Mouse (Mus musculus) embryonic facial prominence, embryonic 15.5 days (tissue): ENCODE results near the gene Hdac9. TPM values are rescaled to one million over a fixed set of nuclear protein-coding genes. Genes with fewer than 3 reads are reported as not detected.
"Not testable (repeated sequence)": the region's sequence is repeated elsewhere in the genome, so short reads cannot be mapped to it uniquely, and the experiment has no call there.

ENCODE experiments used
- ATAC-seq: fragments of 200-750 bp; cut with Nextera tagmentation; 2 replicates; pipeline ENCODE4 v1.8.0; 2017; ENCODE audit warnings: low read depth, moderate TSS enrichment; ENCODE audit not compliant: insufficient number of reproducible peaks, low FRiP score, low TSS enrichment
- H3K27ac ChIP-seq: fragments of 300-500 bp; sonication (generic); replicated peaks from 2 replicates; pipeline ENCODE4 v1.5.1; 2015; ENCODE audit warnings: mild to moderate bottlenecking, inconsistent platforms
- H3K27me3 ChIP-seq: fragments of 300-500 bp; sonication (generic); 2 replicates; pipeline ENCODE4 v1.6.1; 2015; ENCODE audit warnings: inconsistent platforms
- H3K36me3 ChIP-seq: fragments of 300-500 bp; sonication (generic); 2 replicates; pipeline ENCODE4 v1.6.1; 2015; ENCODE audit warnings: mild to moderate bottlenecking, inconsistent platforms
- H3K4me1 ChIP-seq: fragments of 300-500 bp; sonication (generic); 2 replicates; pipeline ENCODE4 v1.6.1; 2015; ENCODE audit warnings: inconsistent platforms
- H3K4me2 ChIP-seq: fragments of 300-500 bp; sonication (generic); replicated peaks from 2 replicates; pipeline ENCODE4 v1.6.1; 2015; ENCODE audit warnings: mild to moderate bottlenecking, inconsistent platforms
- H3K4me3 ChIP-seq: fragments of 300-500 bp; sonication (generic); replicated peaks from 2 replicates; pipeline ENCODE4 v1.5.1; 2015; ENCODE audit warnings: mild to moderate bottlenecking, inconsistent platforms
- H3K9ac ChIP-seq: fragments of 300-500 bp; sonication (generic); 2 replicates; pipeline ENCODE4 v1.6.1; 2015; ENCODE audit warnings: inconsistent platforms
- H3K9me3 ChIP-seq: fragments of 300-500 bp; sonication (generic); replicated peaks from 2 replicates; pipeline ENCODE4 v1.6.1; 2016; ENCODE audit warnings: inconsistent platforms
- WGBS: fragments of 180-500 bp; shearing (Covaris S2); methylation state at CpG from one replicate; pipeline ENCODE4 v1.1.7; 2015; 5-methylcytosine and 5-hydroxymethylcytosine counted together
- polyA plus RNA-seq: library from polyadenylated mRNA; unstranded; fragments of >200 nt; fragmentation: Nextera tagmentation; extraction: Ambion mirVana; gene quantifications from 2 replicates; pipeline ENCODE4 v1.2.1, GENCODE M21; 2015

The Hdac9 gene
- polyA plus RNA-seq, 1 experiment from 2014 or later = 7.4 TPM

GRCm38 (mm10) chr12:34487021-34487420 lies 429.9 kb downstream of the Hdac9 start:
- no peaks in the 10 kb centered on the region for H3K36me3 ChIP-seq

DNA sequence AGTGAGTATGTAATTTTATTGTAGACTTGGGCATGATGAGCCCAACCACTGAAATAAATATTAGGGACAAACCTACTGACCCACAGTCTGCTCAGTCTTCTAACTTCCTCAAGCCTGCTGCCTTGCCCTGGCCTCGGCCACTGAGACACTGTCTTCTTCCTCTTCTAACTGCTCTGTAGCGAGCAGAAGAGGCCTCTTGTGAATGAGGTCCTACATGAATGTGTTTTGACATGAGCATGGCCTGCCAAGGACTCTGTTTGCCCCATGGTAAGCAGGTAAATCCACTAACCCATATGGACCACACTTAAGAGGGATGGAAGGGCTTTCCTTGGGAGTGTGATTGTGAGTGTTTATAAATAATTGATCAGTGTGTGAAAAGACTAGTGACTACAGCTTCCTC lies 430.9 kb downstream of the Hdac9 start:
- Histone ChIP-seq H3K4me1 (no peaks in the 10 kb centered on the region), H3K27ac (no peak overlapping the region), H3K9me3 (no peaks in the 10 kb centered on the region), H3K4me2 (no peak overlapping the region), H3K9ac (no peak overlapping the region), H3K27me3 (no peaks in the 10 kb centered on the region), H3K4me3 (no peak overlapping the region), H3K36me3 (no peaks in the 10 kb centered on the region)
- 73% methylated on average over 2 of the region's 2 CpGs for WGBS
- ATAC-seq = no peak

More at GRCm38 (mm10) chr12:34487021-34487420, 429.9 kb downstream of the Hdac9 start:
- no peak for ATAC-seq
- Histone ChIP-seq H3K4me2 (no peak overlapping the region), H3K27ac (no peak overlapping the region), H3K27me3 (no peaks in the 10 kb centered on the region), H3K9me3 (no peaks in the 10 kb centered on the region), H3K9ac (no peak overlapping the region), H3K4me1 (no peaks in the 10 kb centered on the region), H3K4me3 (no peak overlapping the region)
- 40% methylated on average over 3 of the region's 3 CpGs for WGBS

- Histone ChIP-seq H3K9me3 (no peaks in the 10 kb centered on the region), H3K27ac (no peak overlapping the region), H3K9ac (no peak overlapping the region), H3K36me3 (no peaks in the 10 kb centered on the region), H3K4me2 (no peak overlapping the region), H3K4me3 (no peak overlapping the region), H3K27me3 (no peaks in the 10 kb centered on the region), H3K4me1 (no peaks in the 10 kb centered on the region)
- WGBS = 90% methylated on average over 5 of the region's 5 CpGs
- no peak for ATAC-seq
Observed at GRCm38 (mm10) chr12:34481702-34482101, 435.2 kb downstream of the Hdac9 start.

DNA sequence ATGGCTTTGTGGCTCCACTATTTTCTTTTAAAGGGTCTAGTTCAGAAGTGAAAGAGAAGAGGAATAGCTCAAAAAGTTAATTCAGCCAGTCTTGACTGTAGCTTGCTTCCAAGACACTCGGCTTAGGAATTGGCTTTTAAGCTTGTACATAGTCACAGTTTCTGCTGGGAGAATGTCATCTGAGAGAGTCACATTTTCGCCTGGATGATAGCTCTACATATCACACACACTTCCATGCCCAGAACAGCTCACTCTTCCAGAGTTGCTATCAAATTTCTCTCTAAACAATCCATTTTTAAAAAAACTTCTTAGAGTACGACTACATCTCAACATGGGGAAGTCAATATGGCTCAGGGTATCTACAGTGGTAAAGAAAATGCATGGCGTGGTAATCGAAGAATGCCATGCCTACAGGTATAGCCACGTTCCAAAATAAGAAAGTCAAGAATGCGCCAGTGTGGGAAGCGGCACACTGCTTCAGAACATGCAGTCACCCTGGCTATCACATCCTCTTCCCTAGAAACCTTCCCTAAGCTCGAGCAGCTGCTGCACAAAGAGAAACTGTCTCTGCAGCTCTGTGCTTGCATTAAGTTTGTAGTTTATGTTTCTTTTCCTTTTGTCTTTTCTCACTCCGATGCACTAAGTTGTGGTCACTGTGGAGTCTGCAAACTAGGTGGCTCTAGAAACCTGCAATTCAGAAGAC lies 443.8 kb downstream of the Hdac9 start:
- Histone ChIP-seq H3K4me3 (no peak overlapping the region), H3K4me1 (no peaks in the 10 kb centered on the region), H3K36me3 (no peaks in the 10 kb centered on the region), H3K9ac (no peak overlapping the region), H3K27me3 (no peaks in the 10 kb centered on the region), H3K27ac (no peak overlapping the region), H3K4me2 (no peak overlapping the region), H3K9me3 (no peaks in the 10 kb centered on the region)
- ATAC-seq = no peak
- WGBS = 66% methylated on average over 10 of the region's 10 CpGs

GRCm38 (mm10) chr12:34472542-34472941 lies 444.4 kb downstream of the Hdac9 start:
- Histone ChIP-seq H3K4me1 (no peaks in the 10 kb centered on the region), H3K9me3 (no peaks in the 10 kb centered on the region), H3K4me3 (no peak overlapping the region), H3K36me3 (no peaks in the 10 kb centered on the region), H3K27me3 (no peaks in the 10 kb centered on the region), H3K9ac (no peak overlapping the region), H3K4me2 (no peak overlapping the region), H3K27ac (no peak overlapping the region)
- WGBS = 26% methylated on average over 4 of the region's 4 CpGs
- no peak for ATAC-seq

- Histone ChIP-seq H3K9me3 (no peaks in the 10 kb centered on the region), H3K4me1 (no peaks in the 10 kb centered on the region), H3K9ac (no peak overlapping the region), H3K27me3 (no peaks in the 10 kb centered on the region), H3K4me2 (no peak overlapping the region), H3K36me3 (no peaks in the 10 kb centered on the region), H3K27ac (no peak overlapping the region), H3K4me3 (no peak overlapping the region)
- ATAC-seq = no peak
- WGBS = 64% methylated on average over 1 of the region's 1 CpGs
Observed at GRCm38 (mm10) chr12:34461728-34462127, 455.2 kb downstream of the Hdac9 start.

- H3K9me3 ChIP-seq = no peaks in the 10 kb centered on the region
- ATAC-seq = no peak
Observed at GRCm38 (mm10) chr12:34452643-34453042, 464.3 kb downstream of the Hdac9 start.

GRCm38 (mm10) chr12:34451198-34451597 lies 465.7 kb downstream of the Hdac9 start:
- Histone ChIP-seq H3K9ac (no peak overlapping the region), H3K4me1 (0 out of 2 replicates have a peak, but pooled peaks cover 4% of the 10 kb centered on the region), H3K27me3 (no peaks in the 10 kb centered on the region), H3K36me3 (no peaks in the 10 kb centered on the region), H3K4me3 (no peak overlapping the region), H3K4me2 (no peak overlapping the region), H3K9me3 (no peaks in the 10 kb centered on the region), H3K27ac (no peak overlapping the region)
- ATAC-seq = no peak
- 59% methylated on average over 2 of the region's 2 CpGs for WGBS

More at GRCm38 (mm10) chr12:34452643-34453042, 464.3 kb downstream of the Hdac9 start:
- H3K27ac ChIP-seq = no peak overlapping the region
- H3K4me2 ChIP-seq = no peak overlapping the region
- 90% methylated on average over 5 of the region's 5 CpGs for WGBS
- 0 out of 2 replicates have a peak, but pooled peaks cover 4% of the 10 kb centered on the region for H3K4me1 ChIP-seq
- H3K9ac ChIP-seq = no peak overlapping the region
- H3K4me3 ChIP-seq = no peak overlapping the region
- H3K36me3 ChIP-seq = no peaks in the 10 kb centered on the region
- no peaks in the 10 kb centered on the region for H3K27me3 ChIP-seq

DNA sequence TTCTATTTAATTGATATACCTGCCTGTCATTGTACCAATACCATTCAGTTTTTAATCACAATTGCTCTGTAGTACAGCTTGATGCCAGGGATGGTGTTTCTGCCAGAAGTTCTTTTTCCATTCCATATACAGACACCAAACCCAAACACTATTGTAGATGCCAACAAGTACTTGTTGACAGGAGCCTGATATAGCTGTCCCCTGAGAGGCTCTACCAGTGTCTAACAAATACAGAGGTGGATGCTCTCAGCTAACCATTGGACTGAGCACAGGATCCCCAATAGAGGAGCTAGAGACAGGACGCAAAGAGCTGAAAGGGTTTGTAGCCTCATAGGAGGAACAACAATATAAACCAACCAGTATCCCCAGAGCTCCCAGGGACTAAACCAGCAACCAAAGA lies 472.2 kb downstream of the Hdac9 start:
- not testable (repeated sequence) for H3K9ac ChIP-seq, H3K9me3 ChIP-seq, H3K4me2 ChIP-seq, H3K4me3 ChIP-seq, H3K27me3 ChIP-seq, ATAC-seq, H3K27ac ChIP-seq, H3K4me1 ChIP-seq, H3K36me3 ChIP-seq
- 98% methylated on average over 1 of the region's 1 CpGs for WGBS

DNA sequence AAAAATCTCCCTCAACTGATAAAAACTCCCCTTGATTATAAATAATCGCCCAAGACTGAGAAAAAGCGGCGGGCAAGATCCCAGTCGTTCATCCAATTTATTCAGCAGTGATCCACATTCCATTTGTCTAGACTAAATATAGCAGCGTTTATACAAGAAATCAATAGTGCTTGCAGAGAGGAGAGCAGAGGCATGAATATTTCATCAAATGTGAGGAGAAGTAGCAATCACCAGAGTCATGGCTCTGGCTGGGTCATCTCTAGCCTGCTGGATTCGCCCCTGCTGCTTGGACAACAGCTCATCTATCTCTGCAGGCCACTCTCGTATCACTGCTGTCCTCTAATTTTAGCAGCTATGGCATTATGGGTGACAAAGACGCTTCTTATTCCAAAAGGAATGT lies 476.0 kb downstream of the Hdac9 start:
- WGBS = 49% methylated on average over 8 of the region's 8 CpGs
- Histone ChIP-seq H3K27me3 (no peaks in the 10 kb centered on the region), H3K27ac (no peak overlapping the region), H3K9ac (no peak overlapping the region), H3K4me1 (no peaks in the 10 kb centered on the region), H3K4me2 (no peak overlapping the region), H3K9me3 (no peaks in the 10 kb centered on the region), H3K4me3 (no peak overlapping the region), H3K36me3 (no peaks in the 10 kb centered on the region)
- ATAC-seq = no peak

DNA sequence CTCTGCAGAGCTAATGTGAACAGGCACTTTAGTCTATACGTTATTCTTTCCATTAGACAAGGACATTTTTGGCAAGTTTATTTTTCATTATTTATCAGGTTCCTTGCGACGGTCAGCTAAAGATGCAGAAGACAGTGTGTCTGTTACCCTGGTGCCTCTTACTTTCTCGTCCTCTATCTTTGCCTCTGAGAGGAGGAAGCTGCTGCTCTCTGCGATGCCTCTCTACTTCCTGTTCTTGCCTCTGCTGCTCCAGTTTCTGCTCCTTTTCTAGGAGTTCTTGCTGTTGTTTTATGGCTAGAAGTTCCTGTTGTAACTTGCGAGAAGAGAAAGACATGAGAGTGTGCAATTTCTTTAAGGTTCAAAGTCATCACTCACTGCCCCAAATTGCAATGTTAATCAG lies 484.0 kb downstream of the Hdac9 start:
- Histone ChIP-seq H3K27ac (no peak overlapping the region), H3K4me2 (no peak overlapping the region), H3K9ac (no peak overlapping the region), H3K9me3 (no peaks in the 10 kb centered on the region), H3K4me1 (no peaks in the 10 kb centered on the region), H3K27me3 (no peaks in the 10 kb centered on the region), H3K36me3 (no peaks in the 10 kb centered on the region), H3K4me3 (no peak overlapping the region)
- ATAC-seq = no peak
- 50% methylated on average over 6 of the region's 6 CpGs for WGBS

- Histone ChIP-seq H3K4me3 (no peak overlapping the region), H3K9me3 (no peaks in the 10 kb centered on the region), H3K27ac (no peak overlapping the region), H3K9ac (no peak overlapping the region), H3K4me2 (no peak overlapping the region), H3K27me3 (no peaks in the 10 kb centered on the region), H3K36me3 (no peaks in the 10 kb centered on the region), H3K4me1 (no peaks in the 10 kb centered on the region)
- no peak for ATAC-seq
- 34% methylated on average over 5 of the region's 5 CpGs for WGBS
Observed at GRCm38 (mm10) chr12:34432461-34432860, 484.4 kb downstream of the Hdac9 start.
